ENCODE assay signal across 25 mouse cellular contexts in the genomic region with DNA sequence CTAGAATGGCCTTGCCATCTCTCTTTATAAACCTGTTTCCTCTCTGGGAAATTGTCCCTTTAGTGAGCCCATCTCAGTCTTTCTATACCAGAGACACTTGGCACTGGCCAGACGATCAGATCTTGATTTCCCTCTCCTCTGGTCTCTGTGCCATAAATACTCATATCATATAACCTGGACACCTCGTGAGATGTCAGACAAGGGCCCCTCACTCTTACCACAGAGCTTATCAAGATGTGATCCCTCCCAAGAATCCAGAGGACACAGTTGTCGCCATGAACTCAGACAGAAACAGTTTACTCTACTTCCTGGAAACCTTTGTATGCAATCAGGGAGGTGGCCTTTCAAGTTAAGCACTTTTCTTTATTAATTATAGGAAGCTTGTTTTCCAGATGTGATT.
"Had no signal": no experiment of that assay in that cellular context is flagged by ENCODE, and none has a peak within 500 bp of the region (broad histone marks: within the 10 kb centered on the region; RNA-seq: fewer than 3 reads in every experiment).

No protein-coding gene starts in this region.

- H3K27ac ChIP-seq: heart, embryonic 15.5 days; hindbrain, embryonic 10.5 days; hindbrain, embryonic 12.5 days; hindbrain, embryonic 14.5 days; intestine, embryonic 15.5 days; layer of hippocampus, adult 2 months; left cerebral cortex, adult 2 months; limb, embryonic 10.5 days; limb, embryonic 12.5 days; liver, embryonic 13.5 days; liver, embryonic 15.5 days had no signal

- H3K4me1 ChIP-seq: liver, embryonic 13.5 days; liver, embryonic 15.5 days had no signal

- H3K9ac ChIP-seq: heart, embryonic 13.5 days; heart, embryonic 15.5 days; hindbrain, embryonic 12.5 days; hindbrain, embryonic 14.5 days; intestine, embryonic 15.5 days; limb, embryonic 12.5 days; liver, embryonic 13.5 days; liver, embryonic 15.5 days had no signal

- H3K27me3 ChIP-seq: heart, embryonic 13.5 days; heart, embryonic 15.5 days; hindbrain, embryonic 12.5 days; intestine, embryonic 15.5 days; limb, embryonic 12.5 days; liver, embryonic 13.5 days; liver, embryonic 15.5 days had no signal

- DNase-seq: gastrocnemius, postnatal 14 days; heart, postnatal 4 days; kidney, adult 18-20 months; kidney, adult 8-10 months; kidney, postnatal 10 days; kidney, postnatal 25 days; kidney, postnatal 4 days; liver; liver, embryonic 13.5 days had no signal

- H3K9me3 ChIP-seq: heart, embryonic 13.5 days; heart, embryonic 15.5 days; hindbrain, embryonic 10.5 days; hindbrain, embryonic 12.5 days; intestine, embryonic 15.5 days; limb, embryonic 10.5 days; limb, embryonic 12.5 days; liver, embryonic 13.5 days; liver, embryonic 15.5 days had no signal

- H3K4me2 ChIP-seq: heart, embryonic 13.5 days; heart, embryonic 15.5 days; hindbrain, embryonic 12.5 days; hindbrain, embryonic 14.5 days; intestine, embryonic 15.5 days; limb, embryonic 12.5 days; liver, embryonic 11.5 days; liver, embryonic 13.5 days; liver, embryonic 15.5 days had no signal

- H3K4me3 ChIP-seq: heart, embryonic 13.5 days; heart, embryonic 15.5 days; hindbrain, embryonic 10.5 days; hindbrain, embryonic 12.5 days; intestine, embryonic 15.5 days; layer of hippocampus, adult 2 months; left cerebral cortex, adult 2 months; limb, embryonic 10.5 days; limb, embryonic 12.5 days; liver, embryonic 13.5 days; liver, embryonic 15.5 days had no signal

- H3K36me3 ChIP-seq: heart, embryonic 13.5 days; heart, embryonic 15.5 days; hindbrain, embryonic 10.5 days; hindbrain, embryonic 12.5 days; intestine, embryonic 15.5 days; limb, embryonic 10.5 days; limb, embryonic 12.5 days; liver, embryonic 13.5 days; liver, embryonic 15.5 days had no signal

- ATAC-seq: forebrain, embryonic 16.5 days; hindbrain, embryonic 16.5 days; inflammation-experienced regulatory T-cells, adult 6 months; intestine, embryonic 15.5 days; intestine, postnatal 0 days had no signal
